Mouse (Mus musculus) CH12.LX (cell line): Measurements from ENCODE around the gene Ptprf. TPM values are rescaled to one million over a fixed set of nuclear protein-coding genes. Genes with fewer than 3 reads are reported as not detected.

Experiments used
- DNase-seq: peaks from one replicate; pipeline ENCODE4 v3.0.0-alpha.2; 2013; ENCODE audit errors: extremely low read depth
- H3K27ac ChIP-seq: 2 replicates; pipeline ENCODE4 v1.5.1; 2012; ENCODE audit warnings: low read depth, mild to moderate bottlenecking, control low read depth, moderate library complexity; ENCODE audit not compliant: insufficient read depth
- H3K27me3 ChIP-seq: replicated peaks from 2 replicates; pipeline ENCODE3; 2012; ENCODE audit warnings: inconsistent platforms
- H3K36me3 ChIP-seq, 2 experiments: replicated peaks in 1 of 2; 2 replicates each; pipeline versions ENCODE3 to v1.6.1; 2012; ENCODE audit warnings: inconsistent platforms in 1 of 2, low read length in 1 of 2, mild to moderate bottlenecking in 1 of 2, mixed read lengths in 1 of 2, moderate library complexity in 1 of 2; ENCODE audit not compliant: control insufficient read depth in 1 of 2, insufficient read depth in 1 of 2
- H3K4me1 ChIP-seq, 2 experiments: 2 replicates each; pipeline ENCODE4 v1.6.1; 2012; ENCODE audit warnings: inconsistent platforms in 1 of 2, moderate library complexity in 1 of 2; ENCODE audit not compliant: insufficient read depth in 2 of 2, control insufficient read depth in 1 of 2
- H3K4me2 ChIP-seq: 2 replicates; pipeline ENCODE4 v1.6.1; 2012; ENCODE audit warnings: low read depth, mild to moderate bottlenecking, control low read depth; ENCODE audit not compliant: poor library complexity, insufficient read depth, severe bottlenecking
- H3K4me3 ChIP-seq, 3 experiments: fragments of 150-350 bp in 1 of 3; sonication (generic) in 1 of 3; replicated peaks in 1 of 3; 2 replicates each; pipeline versions ENCODE3 to v1.5.1; 2011 to 2012; ENCODE audit warnings: low read depth in 2 of 3, low read length in 2 of 3, mild to moderate bottlenecking in 2 of 3, moderate library complexity in 2 of 3, control low read depth in 1 of 3, improper control_type of control experiment in 1 of 3, inconsistent platforms in 1 of 3, mixed read lengths in 1 of 3; ENCODE audit not compliant: poor library complexity in 1 of 3
- H3K79me2 ChIP-seq: replicated peaks from 2 replicates; pipeline ENCODE4 v1.6.1; 2012; ENCODE audit warnings: mild to moderate bottlenecking, moderate library complexity; ENCODE audit not compliant: control insufficient read depth, poor library complexity, insufficient read depth, severe bottlenecking; ENCODE audit errors: extremely low read depth
- H3K9ac ChIP-seq: 2 replicates; pipeline ENCODE4 v1.6.1; 2012; ENCODE audit warnings: low read depth, mild to moderate bottlenecking, control low read depth, moderate library complexity; ENCODE audit not compliant: insufficient read depth
- H3K9me3 ChIP-seq: replicated peaks from 2 replicates; pipeline ENCODE3; 2012; ENCODE audit warnings: low read length, inconsistent platforms, mixed read lengths
- CHD1 ChIP-seq: IDR thresholded peaks from 2 replicates; pipeline ENCODE4 v1.6.1; 2012; ENCODE audit warnings: low read depth, low read length, improper control_type of control experiment, inconsistent platforms
- CHD2 ChIP-seq: IDR thresholded peaks from 2 replicates; pipeline ENCODE4 v1.6.1; 2011; ENCODE audit warnings: low read length, improper control_type of control experiment
- E2F4 ChIP-seq: IDR thresholded peaks from 2 replicates; pipeline ENCODE4 v1.6.1; 2011; ENCODE audit warnings: low read depth, low read length, improper control_type of control experiment; ENCODE audit not compliant: insufficient replicate concordance
- ELF1 ChIP-seq: IDR thresholded peaks from 2 replicates; pipeline ENCODE4 v1.6.1; 2014; ENCODE audit warnings: low read depth, mild to moderate bottlenecking, inconsistent platforms, low read length, improper control_type of control experiment
- EP300 ChIP-seq: IDR thresholded peaks from 2 replicates; pipeline ENCODE4 v1.6.1; 2011; ENCODE audit warnings: low read length, improper control_type of control experiment
- GABPA ChIP-seq: IDR thresholded peaks from 2 replicates; pipeline ENCODE4 v1.6.1; 2012; ENCODE audit warnings: low read depth, low read length, improper control_type of control experiment, inconsistent platforms; ENCODE audit not compliant: insufficient replicate concordance
- HCFC1 ChIP-seq: IDR thresholded peaks from 2 replicates; pipeline ENCODE4 v1.6.1; 2012; ENCODE audit warnings: low read depth, mild to moderate bottlenecking, inconsistent platforms, low read length, improper control_type of control experiment
- IRF4 ChIP-seq: IDR thresholded peaks from 2 replicates; pipeline ENCODE4 v1.6.1; 2014; ENCODE audit warnings: low read depth, mild to moderate bottlenecking, inconsistent platforms, low read length, improper control_type of control experiment
- JUN ChIP-seq: IDR thresholded peaks from 2 replicates; pipeline ENCODE4 v1.6.1; 2011; ENCODE audit warnings: low read depth, mild to moderate bottlenecking, low read length, improper control_type of control experiment, moderate library complexity; ENCODE audit not compliant: insufficient read depth
- JUND ChIP-seq: conservative IDR thresholded peaks from 2 replicates; pipeline ENCODE4 v1.6.1; 2011; ENCODE audit warnings: low read depth, low read length, improper control_type of control experiment
- KAT2A ChIP-seq: IDR thresholded peaks from 2 replicates; pipeline ENCODE4 v1.6.1; 2012; ENCODE audit warnings: low read length, improper control_type of control experiment, inconsistent platforms; ENCODE audit not compliant: insufficient replicate concordance
- MAX ChIP-seq: IDR thresholded peaks from 2 replicates; pipeline ENCODE4 v1.6.1; 2011; ENCODE audit warnings: low read length, improper control_type of control experiment
- MYC ChIP-seq: IDR thresholded peaks from 2 replicates; pipeline ENCODE4 v1.6.1; 2011; ENCODE audit warnings: low read depth, mild to moderate bottlenecking, improper control_type of control experiment, low read length
- NELFE ChIP-seq: IDR thresholded peaks from 2 replicates; pipeline ENCODE4 v1.6.1; 2011; ENCODE audit warnings: low read depth, low read length, improper control_type of control experiment
- POLR2A ChIP-seq: IDR thresholded peaks from 2 replicates; pipeline ENCODE4 v1.6.1; 2011; ENCODE audit warnings: low read depth, mild to moderate bottlenecking, improper control_type of control experiment, low read length
- POLR2AphosphoS2 ChIP-seq: IDR thresholded peaks from 2 replicates; pipeline ENCODE4 v1.6.1; 2011; ENCODE audit warnings: low read depth, low read length, improper control_type of control experiment
- RAD21 ChIP-seq: IDR thresholded peaks from 2 replicates; pipeline ENCODE4 v1.6.1; 2011; ENCODE audit warnings: low read depth, mild to moderate bottlenecking, low read length, improper control_type of control experiment, moderate library complexity
- RCOR1 ChIP-seq: conservative IDR thresholded peaks from 2 replicates; pipeline ENCODE4 v1.6.1; 2012; ENCODE audit warnings: low read depth, mild to moderate bottlenecking, inconsistent platforms, low read length, improper control_type of control experiment
- SIN3A ChIP-seq: IDR thresholded peaks from 2 replicates; pipeline ENCODE4 v1.6.1; 2012; ENCODE audit warnings: low read length, improper control_type of control experiment, inconsistent platforms
- SMC3 ChIP-seq: IDR thresholded peaks from 2 replicates; pipeline ENCODE4 v1.6.1; 2011; ENCODE audit warnings: low read depth, low read length, improper control_type of control experiment
- TBP ChIP-seq: conservative IDR thresholded peaks from 2 replicates; pipeline ENCODE4 v1.6.1; 2011; ENCODE audit warnings: low read depth, low read length, improper control_type of control experiment
- TCF12 ChIP-seq: IDR thresholded peaks from 2 replicates; pipeline ENCODE4 v1.6.1; 2014; ENCODE audit warnings: low read depth, mild to moderate bottlenecking, inconsistent platforms, low read length, improper control_type of control experiment
- ZC3H11A ChIP-seq: IDR thresholded peaks from 2 replicates; pipeline ENCODE4 v1.6.1; 2012; ENCODE audit warnings: low read depth, mild to moderate bottlenecking, inconsistent platforms, low read length, improper control_type of control experiment
- ZKSCAN1 ChIP-seq: IDR thresholded peaks from 2 replicates; pipeline ENCODE4 v1.6.1; 2012; ENCODE audit warnings: low read depth, inconsistent platforms, low read length, improper control_type of control experiment, borderline replicate concordance
- dilution Hi-C: fragments of 300-500 bp; cut with MboI; formaldehyde crosslinking; loops from 2 replicates; pipeline ENCODE4 v1.14.3; 2020; ENCODE audit warnings: low sequenced_read_pairs; ENCODE audit not compliant: extremely low pct_unique_long_range_greater_than_20kb, extremely low pct_ligation_motif_present
- in situ Hi-C: fragments of 300-500 bp; cut with MboI; formaldehyde crosslinking; loops from 3 replicates; pipeline ENCODE4 v1.14.3; 2019; ENCODE audit warnings: low sequenced_read_pairs, low pct_ligation_motif_present, low pct_unique_long_range_greater_than_20kb, mixed read lengths
- polyA plus RNA-seq: library from polyadenylated mRNA; unstranded; fragments of >175 nt; gene quantifications from 2 replicates; pipeline ENCODE4 v1.2.1, GENCODE M21; 2012; ENCODE audit warnings: low read depth; ENCODE audit not compliant: insufficient read length
- total RNA-seq, 2 experiments: library from RNA; depleted of rRNA; stranded (reverse); fragments of 300-350 nt in 1 of 2; fragments of >200 nt in 1 of 2; gene quantifications; 2 replicates each; pipeline ENCODE4 v1.2.3; 2012 to 2014

Gene Ptprf
- total and polyA plus RNA-seq, 3 experiments = 0.11 to 0.21 TPM; not detected in 1

DNA sequence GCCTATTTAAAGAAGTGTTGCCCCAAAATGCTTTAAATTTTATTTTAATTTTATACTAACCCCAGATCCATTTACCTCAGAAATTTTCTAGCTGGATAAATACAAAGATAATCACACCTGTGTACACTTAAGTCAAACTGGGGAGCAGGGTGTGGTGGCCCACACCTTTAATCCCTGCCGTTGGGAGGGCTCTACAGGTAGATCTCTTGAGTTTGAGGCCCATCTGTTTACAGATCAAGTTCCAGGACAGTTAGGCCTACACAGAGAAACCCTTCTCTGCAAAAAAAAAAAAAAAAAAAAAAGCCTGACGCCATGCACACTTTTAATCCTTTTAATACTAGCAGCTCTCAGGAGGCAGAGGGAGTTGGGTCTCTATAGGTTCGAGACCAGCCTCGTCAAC is 44.8 kb upstream of the Ptprf start:
- Histone ChIP-seq H3K4me1 (no peaks in the 10 kb centered on the region), H3K27me3 (peaks cover 32% of the 10 kb centered on the region), H3K9me3 (peaks cover 4% of the 10 kb centered on the region), H3K4me2 (no peak overlapping the region), H3K4me3 (no peak overlapping the region), H3K79me2 (no peaks in the 10 kb centered on the region), H3K36me3 (no peaks in the 10 kb centered on the region), H3K27ac (no peak overlapping the region), H3K9ac (no peak overlapping the region)
- TF ChIP-seq KAT2A (no peak), POLR2A (no peak), SMC3 (no peak), CHD2 (no peak), MAX (no peak), IRF4 (no peak), POLR2AphosphoS2 (no peak), RAD21 (no peak), MYC (no peak), RCOR1 (no peak)
- DNase-seq = no peak
- in situ Hi-C loops (no loop called here), dilution Hi-C loops (no loop called here)

DNA sequence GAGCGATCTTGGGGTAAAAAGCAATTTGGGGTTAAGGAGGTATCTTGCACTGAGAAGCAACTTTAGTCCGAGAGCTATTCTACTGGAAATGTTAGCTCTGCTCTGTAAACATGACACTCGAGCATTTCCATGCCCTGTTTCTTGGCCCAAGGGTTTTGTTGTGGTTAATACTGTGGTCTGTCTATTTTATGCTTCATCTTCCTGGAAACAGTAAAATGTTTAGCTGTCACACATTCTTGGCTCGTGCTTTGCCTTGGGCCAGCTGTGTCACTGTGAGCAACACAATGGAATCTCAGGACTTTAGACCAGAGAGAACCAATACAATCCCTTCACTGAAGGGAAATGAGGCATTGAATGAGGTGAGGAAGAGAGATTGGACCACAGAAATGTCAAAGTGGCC is 40.6 kb upstream of the Ptprf start:
- H3K4me3 ChIP-seq = no peak overlapping the region
- no peak overlapping the region for H3K9ac ChIP-seq
- dilution Hi-C loops (no loop called here), in situ Hi-C loops (no loop called here)
- no peak overlapping the region for H3K4me2 ChIP-seq
- TF ChIP-seq TCF12 (no peak), SMC3 (no peak), TBP (no peak), E2F4 (no peak), MAX (no peak), JUN (no peak), JUND (no peak), NELFE (no peak), RAD21 (no peak), RCOR1 (no peak), GABPA (no peak), EP300 (no peak), CHD1 (no peak), IRF4 (no peak), ELF1 (no peak), HCFC1 (no peak), SIN3A (no peak), ZC3H11A (no peak), ZKSCAN1 (no peak)
- no peak overlapping the region for H3K27ac ChIP-seq
- H3K9me3 ChIP-seq = no peaks in the 10 kb centered on the region
- peaks cover 22% of the 10 kb centered on the region for H3K27me3 ChIP-seq
- no peaks in the 10 kb centered on the region for H3K4me1 ChIP-seq
- H3K79me2 ChIP-seq = no peaks in the 10 kb centered on the region
- DNase-seq = no peak
- H3K36me3 ChIP-seq = no peaks in the 10 kb centered on the region
